Mouse (Mus musculus) CH12.LX (cell line): ENCODE data around the gene Dnm3. TPM values are rescaled to one million over a fixed set of nuclear protein-coding genes. Genes with fewer than 3 reads are reported as not detected.

Experiments used
- DNase-seq: peaks from one replicate; pipeline ENCODE4 v3.0.0-alpha.2; 2013; ENCODE audit errors: extremely low read depth
- H3K27ac ChIP-seq: 2 replicates; pipeline ENCODE4 v1.5.1; 2012; ENCODE audit warnings: low read depth, mild to moderate bottlenecking, control low read depth, moderate library complexity; ENCODE audit not compliant: insufficient read depth
- H3K27me3 ChIP-seq: replicated peaks from 2 replicates; pipeline ENCODE3; 2012; ENCODE audit warnings: inconsistent platforms
- H3K36me3 ChIP-seq, 2 experiments: replicated peaks in 1 of 2; 2 replicates each; pipeline versions ENCODE3 to v1.6.1; 2012; ENCODE audit warnings: inconsistent platforms in 1 of 2, low read length in 1 of 2, mild to moderate bottlenecking in 1 of 2, mixed read lengths in 1 of 2, moderate library complexity in 1 of 2; ENCODE audit not compliant: control insufficient read depth in 1 of 2, insufficient read depth in 1 of 2
- H3K4me1 ChIP-seq, 2 experiments: 2 replicates each; pipeline ENCODE4 v1.6.1; 2012; ENCODE audit warnings: inconsistent platforms in 1 of 2, moderate library complexity in 1 of 2; ENCODE audit not compliant: insufficient read depth in 2 of 2, control insufficient read depth in 1 of 2
- H3K4me2 ChIP-seq: 2 replicates; pipeline ENCODE4 v1.6.1; 2012; ENCODE audit warnings: low read depth, mild to moderate bottlenecking, control low read depth; ENCODE audit not compliant: poor library complexity, insufficient read depth, severe bottlenecking
- H3K4me3 ChIP-seq, 3 experiments: fragments of 150-350 bp in 1 of 3; sonication (generic) in 1 of 3; replicated peaks in 1 of 3; 2 replicates each; pipeline versions ENCODE3 to v1.5.1; 2011 to 2012; ENCODE audit warnings: low read depth in 2 of 3, low read length in 2 of 3, mild to moderate bottlenecking in 2 of 3, moderate library complexity in 2 of 3, control low read depth in 1 of 3, improper control_type of control experiment in 1 of 3, inconsistent platforms in 1 of 3, mixed read lengths in 1 of 3; ENCODE audit not compliant: poor library complexity in 1 of 3
- H3K79me2 ChIP-seq: replicated peaks from 2 replicates; pipeline ENCODE4 v1.6.1; 2012; ENCODE audit warnings: mild to moderate bottlenecking, moderate library complexity; ENCODE audit not compliant: control insufficient read depth, poor library complexity, insufficient read depth, severe bottlenecking; ENCODE audit errors: extremely low read depth
- H3K9ac ChIP-seq: 2 replicates; pipeline ENCODE4 v1.6.1; 2012; ENCODE audit warnings: low read depth, mild to moderate bottlenecking, control low read depth, moderate library complexity; ENCODE audit not compliant: insufficient read depth
- H3K9me3 ChIP-seq: replicated peaks from 2 replicates; pipeline ENCODE3; 2012; ENCODE audit warnings: low read length, inconsistent platforms, mixed read lengths
- BHLHE40 ChIP-seq: IDR thresholded peaks from 2 replicates; pipeline ENCODE4 v1.6.1; 2011; ENCODE audit warnings: mild to moderate bottlenecking, low read depth, low read length, improper control_type of control experiment
- CHD1 ChIP-seq: IDR thresholded peaks from 2 replicates; pipeline ENCODE4 v1.6.1; 2012; ENCODE audit warnings: low read depth, low read length, improper control_type of control experiment, inconsistent platforms
- CTCF ChIP-seq, 2 experiments: IDR thresholded peaks in 1 of 2; conservative IDR thresholded peaks in 1 of 2; 2 replicates each; pipeline ENCODE4 v1.5.1; 2011 to 2012; ENCODE audit warnings: low read depth in 2 of 2, low read length in 2 of 2, improper control_type of control experiment in 1 of 2, inconsistent platforms in 1 of 2, mild to moderate bottlenecking in 1 of 2, moderate library complexity in 1 of 2
- E2F4 ChIP-seq: IDR thresholded peaks from 2 replicates; pipeline ENCODE4 v1.6.1; 2011; ENCODE audit warnings: low read depth, low read length, improper control_type of control experiment; ENCODE audit not compliant: insufficient replicate concordance
- ELF1 ChIP-seq: IDR thresholded peaks from 2 replicates; pipeline ENCODE4 v1.6.1; 2014; ENCODE audit warnings: low read depth, mild to moderate bottlenecking, inconsistent platforms, low read length, improper control_type of control experiment
- GABPA ChIP-seq: IDR thresholded peaks from 2 replicates; pipeline ENCODE4 v1.6.1; 2012; ENCODE audit warnings: low read depth, low read length, improper control_type of control experiment, inconsistent platforms; ENCODE audit not compliant: insufficient replicate concordance
- IRF4 ChIP-seq: IDR thresholded peaks from 2 replicates; pipeline ENCODE4 v1.6.1; 2014; ENCODE audit warnings: low read depth, mild to moderate bottlenecking, inconsistent platforms, low read length, improper control_type of control experiment
- JUN ChIP-seq: IDR thresholded peaks from 2 replicates; pipeline ENCODE4 v1.6.1; 2011; ENCODE audit warnings: low read depth, mild to moderate bottlenecking, low read length, improper control_type of control experiment, moderate library complexity; ENCODE audit not compliant: insufficient read depth
- MAFK ChIP-seq: IDR thresholded peaks from 2 replicates; pipeline ENCODE4 v1.6.1; 2011; ENCODE audit warnings: low read length, improper control_type of control experiment; ENCODE audit not compliant: insufficient replicate concordance
- MAZ ChIP-seq: IDR thresholded peaks from 2 replicates; pipeline ENCODE4 v1.6.1; 2012; ENCODE audit warnings: low read depth, mild to moderate bottlenecking, inconsistent platforms, low read length, improper control_type of control experiment, moderate library complexity
- MEF2A ChIP-seq: IDR thresholded peaks from 2 replicates; pipeline ENCODE4 v1.6.1; 2014; ENCODE audit warnings: low read depth, mild to moderate bottlenecking, inconsistent platforms, low read length, improper control_type of control experiment, borderline replicate concordance
- MXI1 ChIP-seq: IDR thresholded peaks from 2 replicates; pipeline ENCODE4 v1.6.1; 2011; ENCODE audit warnings: mild to moderate bottlenecking, low read depth, low read length, improper control_type of control experiment
- MYC ChIP-seq: IDR thresholded peaks from 2 replicates; pipeline ENCODE4 v1.6.1; 2011; ENCODE audit warnings: low read depth, mild to moderate bottlenecking, improper control_type of control experiment, low read length
- NELFE ChIP-seq: IDR thresholded peaks from 2 replicates; pipeline ENCODE4 v1.6.1; 2011; ENCODE audit warnings: low read depth, low read length, improper control_type of control experiment
- POLR2A ChIP-seq: IDR thresholded peaks from 2 replicates; pipeline ENCODE4 v1.6.1; 2011; ENCODE audit warnings: low read depth, mild to moderate bottlenecking, improper control_type of control experiment, low read length
- POLR2AphosphoS2 ChIP-seq: IDR thresholded peaks from 2 replicates; pipeline ENCODE4 v1.6.1; 2011; ENCODE audit warnings: low read depth, low read length, improper control_type of control experiment
- RCOR1 ChIP-seq: conservative IDR thresholded peaks from 2 replicates; pipeline ENCODE4 v1.6.1; 2012; ENCODE audit warnings: low read depth, mild to moderate bottlenecking, inconsistent platforms, low read length, improper control_type of control experiment
- SIN3A ChIP-seq: IDR thresholded peaks from 2 replicates; pipeline ENCODE4 v1.6.1; 2012; ENCODE audit warnings: low read length, improper control_type of control experiment, inconsistent platforms
- SMC3 ChIP-seq: IDR thresholded peaks from 2 replicates; pipeline ENCODE4 v1.6.1; 2011; ENCODE audit warnings: low read depth, low read length, improper control_type of control experiment
- TBP ChIP-seq: conservative IDR thresholded peaks from 2 replicates; pipeline ENCODE4 v1.6.1; 2011; ENCODE audit warnings: low read depth, low read length, improper control_type of control experiment
- UBTF ChIP-seq: IDR thresholded peaks from 2 replicates; pipeline ENCODE4 v1.6.1; 2012; ENCODE audit warnings: low read depth, mild to moderate bottlenecking, inconsistent platforms, low read length, improper control_type of control experiment, moderate library complexity
- USF1 ChIP-seq: IDR thresholded peaks from 2 replicates; pipeline ENCODE4 v1.6.1; 2014; ENCODE audit warnings: low read depth, mild to moderate bottlenecking, inconsistent platforms, low read length, improper control_type of control experiment
- ZKSCAN1 ChIP-seq: IDR thresholded peaks from 2 replicates; pipeline ENCODE4 v1.6.1; 2012; ENCODE audit warnings: low read depth, inconsistent platforms, low read length, improper control_type of control experiment, borderline replicate concordance
- ZMIZ1 ChIP-seq: IDR thresholded peaks from 2 replicates; pipeline ENCODE4 v1.6.1; 2012; ENCODE audit warnings: low read depth, mild to moderate bottlenecking, inconsistent platforms, low read length, improper control_type of control experiment
- ZNF384 ChIP-seq: IDR thresholded peaks from 2 replicates; pipeline ENCODE4 v1.6.1; 2012; ENCODE audit warnings: low read depth, low read length, improper control_type of control experiment, inconsistent platforms
- dilution Hi-C: fragments of 300-500 bp; cut with MboI; formaldehyde crosslinking; loops from 2 replicates; pipeline ENCODE4 v1.14.3; 2020; ENCODE audit warnings: low sequenced_read_pairs; ENCODE audit not compliant: extremely low pct_unique_long_range_greater_than_20kb, extremely low pct_ligation_motif_present
- in situ Hi-C: fragments of 300-500 bp; cut with MboI; formaldehyde crosslinking; loops from 3 replicates; pipeline ENCODE4 v1.14.3; 2019; ENCODE audit warnings: low sequenced_read_pairs, low pct_ligation_motif_present, low pct_unique_long_range_greater_than_20kb, mixed read lengths
- polyA plus RNA-seq: library from polyadenylated mRNA; unstranded; fragments of >175 nt; gene quantifications from 2 replicates; pipeline ENCODE4 v1.2.1, GENCODE M21; 2012; ENCODE audit warnings: low read depth; ENCODE audit not compliant: insufficient read length
- total RNA-seq, 2 experiments: library from RNA; depleted of rRNA; stranded (reverse); fragments of 300-350 nt in 1 of 2; fragments of >200 nt in 1 of 2; gene quantifications; 2 replicates each; pipeline ENCODE4 v1.2.3; 2012 to 2014

Dnm3 gene
- total and polyA plus RNA-seq, 3 experiments: 3.6 to 9.5 (median 6.9) TPM

GRCm38 (mm10) chr1:162471089-162471488 lies 6.7 kb downstream of the Dnm3 start:
- in situ Hi-C loops: no loop called here
- H3K36me3 ChIP-seq: no peaks in the 10 kb centered on the region

GRCm38 (mm10) chr1:162469752-162470280 lies 8.0 kb downstream of the Dnm3 start:
- dilution Hi-C loops: no loop called here
- in situ Hi-C loops: no loop called here

More at GRCm38 (mm10) chr1:162471089-162471488, 6.7 kb downstream of the Dnm3 start:
- no peaks in the 10 kb centered on the region for H3K9me3 ChIP-seq
- no peak overlapping the region for H3K4me2 ChIP-seq
- dilution Hi-C loops: no loop called here
- H3K4me3 ChIP-seq: no peak overlapping the region
- no peak for TF ChIP-seq E2F4
- no peak for TF ChIP-seq MAFK
- H3K27ac ChIP-seq: no peak overlapping the region
- H3K4me1 ChIP-seq: no peaks in the 10 kb centered on the region
- no peak for DNase-seq
- H3K9ac ChIP-seq: no peak overlapping the region
- no peaks in the 10 kb centered on the region for H3K79me2 ChIP-seq
- H3K27me3 ChIP-seq: no peaks in the 10 kb centered on the region

GRCm38 (mm10) chr1:162463676-162464075 lies 14.2 kb downstream of the Dnm3 start:
- Histone ChIP-seq H3K27me3 (no peaks in the 10 kb centered on the region), H3K9ac (no peak overlapping the region), H3K4me2 (no peak overlapping the region), H3K79me2 (no peaks in the 10 kb centered on the region), H3K4me1 (no peaks in the 10 kb centered on the region), H3K36me3 (no peaks in the 10 kb centered on the region), H3K9me3 (no peaks in the 10 kb centered on the region), H3K4me3 (no peak overlapping the region), H3K27ac (no peak overlapping the region)
- in situ Hi-C loops (no loop called here), dilution Hi-C loops (no loop called here)
- DNase-seq: no peak
- TF ChIP-seq POLR2AphosphoS2 (no peak), SIN3A (no peak), CTCF (conservative IDR thresholded peaks at IDR 0.05 in 1 of 2, IDR thresholded peaks at IDR 0.05 in 1 of 2; ENCODE audit: low read depth in 2 of 2, low read length in 2 of 2) (no peak), NELFE (no peak), RCOR1 (no peak), MXI1 (no peak), MEF2A (no peak), IRF4 (no peak), GABPA (no peak), UBTF (no peak)

More at GRCm38 (mm10) chr1:162469752-162470280, 8.0 kb downstream of the Dnm3 start:
- DNase-seq: no peak
- TF ChIP-seq E2F4: no peak
- no peak for TF ChIP-seq SMC3
- no peak for TF ChIP-seq ELF1
- TF ChIP-seq JUN: no peak
- TF ChIP-seq POLR2AphosphoS2: no peak
- no peak for TF ChIP-seq MYC
- no peak for TF ChIP-seq ZMIZ1
- TF ChIP-seq UBTF: no peak
- no peak for TF ChIP-seq CHD1
- no peak for TF ChIP-seq ZKSCAN1
- no peak for TF ChIP-seq RCOR1
- TF ChIP-seq POLR2A: no peak
- TF ChIP-seq MAZ: no peak
- no peak for TF ChIP-seq TBP
- no peak for TF ChIP-seq IRF4
- no peak for TF ChIP-seq BHLHE40
- TF ChIP-seq ZNF384: no peak
- no peak for TF ChIP-seq USF1
- TF ChIP-seq MXI1: no peak
- Histone ChIP-seq H3K4me2 (no peak overlapping the region), H3K9ac (no peak overlapping the region), H3K27ac (no peak overlapping the region), H3K9me3 (no peaks in the 10 kb centered on the region), H3K4me3 (no peak overlapping the region), H3K4me1 (no peaks in the 10 kb centered on the region), H3K36me3 (no peaks in the 10 kb centered on the region), H3K27me3 (no peaks in the 10 kb centered on the region), H3K79me2 (no peaks in the 10 kb centered on the region)
